Mouse (Mus musculus) brain, embryonic 14.5 days (tissue): ENCODE measurements at regions not wholly inside any gene's neighbourhood (a gene's known extent, or its start where the extent isn't known, plus 50 kb on each side); places are given as distances from the start of the nearest gene placed in this dataset.

Experiments
- CTCF ChIP-seq: fragments of 200-500 bp; IDR thresholded peaks from 2 replicates; pipeline ENCODE4 v1.5.1; 2012; ENCODE audit warnings: inconsistent platforms, mild to moderate bottlenecking, moderate library complexity, borderline replicate concordance; ENCODE audit not compliant: insufficient read depth, insufficient read length; ENCODE audit errors: extremely low read depth
- POLR2A ChIP-seq: fragments of 200-500 bp; IDR thresholded peaks from 2 replicates; pipeline ENCODE4 v1.6.1; 2012; ENCODE audit warnings: mild to moderate bottlenecking, inconsistent platforms, borderline replicate concordance; ENCODE audit not compliant: poor library complexity, insufficient read depth, insufficient read length, severe bottlenecking; ENCODE audit errors: extremely low read depth

DNA sequence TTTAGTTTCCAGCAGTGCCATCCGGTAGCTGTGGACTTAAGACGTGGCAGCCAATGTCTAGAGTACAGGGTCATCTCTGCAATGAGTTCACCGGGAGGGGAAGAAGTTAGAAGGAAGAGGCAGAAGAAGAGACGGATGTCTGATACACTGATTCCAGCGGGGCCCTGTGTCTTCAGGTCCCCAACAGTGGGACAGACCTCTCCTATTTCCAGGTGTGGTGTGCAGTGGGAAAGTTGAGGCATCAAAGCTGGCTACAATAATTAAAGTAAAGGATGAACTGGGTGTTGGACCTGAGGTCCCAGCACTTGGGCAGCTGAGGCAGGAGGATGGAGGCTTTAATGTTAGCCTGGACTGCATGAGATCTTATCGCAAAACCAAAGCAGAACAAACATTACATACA, 70.1 kb upstream of the Psmd7 start:
- no peak for TF ChIP-seq CTCF
- no peak for TF ChIP-seq POLR2A
